Mouse (Mus musculus) C2C12 (cell line): Measurements from ENCODE around the gene Cox5a. TPM values are rescaled to one million over a fixed set of nuclear protein-coding genes. Genes with fewer than 3 reads are reported as not detected.

Source experiments
- H3K27me3 ChIP-seq: one replicate; pipeline ENCODE4 v1.6.1; 2011; ENCODE audit not compliant: control insufficient read depth, insufficient read depth, insufficient read length
- H3K36me3 ChIP-seq: one replicate; pipeline ENCODE4 v1.6.1; 2011; ENCODE audit not compliant: control insufficient read depth, insufficient read depth
- H3K4me3 ChIP-seq: one replicate; pipeline ENCODE4 v1.5.1; 2011; ENCODE audit warnings: mild to moderate bottlenecking, control low read depth; ENCODE audit not compliant: poor library complexity, insufficient read depth, severe bottlenecking
- H3K79me2 ChIP-seq: one replicate; pipeline ENCODE4 v1.6.1; 2011; ENCODE audit not compliant: control insufficient read depth, insufficient read depth
- H3K79me3 ChIP-seq: one replicate; pipeline ENCODE4 v1.6.1; 2011; ENCODE audit warnings: low read depth, control low read depth
- H3ac ChIP-seq: one replicate; pipeline ENCODE3; 2011; ENCODE audit warnings: low read depth; ENCODE audit not compliant: control insufficient read depth, insufficient read length
- CEBPB ChIP-seq: IDR thresholded peaks from one replicate; pipeline ENCODE4 v1.6.1; 2011; ENCODE audit warnings: low read depth, mild to moderate bottlenecking, control low read depth, moderate library complexity
- CTCF ChIP-seq: IDR thresholded peaks from one replicate; pipeline ENCODE4 v1.5.1; 2011; ENCODE audit not compliant: control insufficient read depth, insufficient read depth, insufficient read length
- FOSL1 ChIP-seq: IDR thresholded peaks from one replicate; pipeline ENCODE4 v1.8.0; 2011; ENCODE audit warnings: mild to moderate bottlenecking, low read length; ENCODE audit not compliant: poor library complexity, insufficient read depth, severe bottlenecking
- MAX ChIP-seq: IDR thresholded peaks from one replicate; pipeline ENCODE4 v1.6.1; 2011; ENCODE audit warnings: mild to moderate bottlenecking, control low read depth
- MYOD1 ChIP-seq: IDR thresholded peaks from one replicate; pipeline ENCODE4 v1.6.1; 2011; ENCODE audit warnings: low read depth; ENCODE audit not compliant: control insufficient read depth, insufficient read length
- MYOG ChIP-seq: IDR thresholded peaks from one replicate; pipeline ENCODE4 v1.6.1; 2011; ENCODE audit not compliant: control insufficient read depth, insufficient read length; ENCODE audit errors: extremely low read depth
- USF1 ChIP-seq: IDR thresholded peaks from one replicate; pipeline ENCODE4 v1.6.1; 2011; ENCODE audit warnings: low read depth, mild to moderate bottlenecking, control low read depth, moderate library complexity
- polyA plus RNA-seq: library from polyadenylated mRNA; unstranded; fragments of >200 nt; fragmentation: generic; extraction: Trizol; gene quantifications from one replicate; pipeline ENCODE4 v1.2.1, GENCODE M21; 2012; ENCODE audit warnings: missing spikeins

Cox5a gene
- polyA plus RNA-seq, 1 experiment = 630 TPM

DNA sequence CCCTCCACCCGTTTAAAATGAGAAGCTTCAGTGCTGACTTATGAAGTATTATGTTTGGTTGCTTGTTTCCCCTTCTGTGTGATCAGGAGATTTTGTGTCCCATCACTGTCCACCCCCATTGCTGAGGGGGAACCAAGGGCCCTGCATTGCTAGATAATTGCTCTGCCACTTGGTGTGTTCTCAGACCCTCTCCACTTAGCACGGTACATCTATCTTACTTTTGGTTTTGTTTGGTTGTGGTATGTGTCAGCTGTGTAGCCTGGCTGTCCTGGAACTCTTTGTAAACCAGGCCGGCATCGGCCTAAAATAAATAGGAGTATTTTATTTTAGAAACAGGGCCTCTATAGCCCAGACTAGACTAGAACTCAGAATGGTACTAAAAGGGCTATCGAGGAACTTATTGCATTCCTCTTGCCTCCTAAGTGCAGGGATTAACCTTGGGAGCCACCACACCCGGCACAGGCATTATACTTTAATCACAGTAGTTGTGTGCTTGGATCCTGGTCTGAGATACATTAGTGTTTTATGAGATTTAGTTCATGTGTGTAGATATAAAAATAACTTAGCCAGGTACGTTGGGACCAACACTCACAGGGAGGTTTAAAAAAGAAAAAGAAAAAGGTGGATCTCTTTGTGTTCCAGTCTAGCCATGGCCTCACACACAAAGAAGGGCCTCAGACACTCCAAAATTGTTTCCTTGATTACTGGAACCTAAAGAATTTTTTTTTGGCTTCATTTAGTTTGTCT lies 1.2 kb downstream of the Cox5a start:
- H3K79me2 ChIP-seq = peaks cover 62% of the 10 kb centered on the region
- peak overlapping the region; percentile 64 for H3K4me3 ChIP-seq
- no peak for TF ChIP-seq CTCF
- TF ChIP-seq CEBPB = no peak
- TF ChIP-seq USF1 = no peak
- no peak for TF ChIP-seq FOSL1
- no peak for TF ChIP-seq MYOG
- H3K79me3 ChIP-seq = peaks cover 58% of the 10 kb centered on the region
- peak overlapping the region; percentile 70 for H3ac ChIP-seq
- H3K36me3 ChIP-seq = no peaks in the 10 kb centered on the region
- no peaks in the 10 kb centered on the region for H3K27me3 ChIP-seq

DNA sequence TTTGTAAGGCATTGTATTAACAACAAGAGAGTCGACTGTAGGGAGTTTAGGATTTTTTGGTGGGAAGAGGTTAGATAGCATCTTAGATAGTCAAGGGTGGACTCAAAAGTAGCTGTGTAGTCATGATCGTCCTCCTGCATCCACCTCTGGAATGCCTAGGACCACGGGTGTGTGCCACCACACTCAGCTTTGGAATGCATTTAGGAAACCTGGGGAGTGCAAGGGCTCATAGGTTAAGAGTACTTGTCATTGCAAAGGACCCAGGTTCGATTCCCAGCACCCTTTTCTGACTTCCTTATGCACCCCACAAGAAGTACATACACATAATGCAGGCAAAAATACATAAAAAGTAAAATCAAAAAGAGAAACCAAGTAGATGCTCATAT lies 1.8 kb downstream of the Cox5a start:
- Histone ChIP-seq H3K36me3 (no peaks in the 10 kb centered on the region), H3ac (no peak overlapping the region), H3K4me3 (peak overlapping the region; percentile 64), H3K79me2 (peaks cover 67% of the 10 kb centered on the region), H3K27me3 (no peaks in the 10 kb centered on the region), H3K79me3 (peaks cover 63% of the 10 kb centered on the region)
- no peak for TF ChIP-seq FOSL1
- no peak for TF ChIP-seq CTCF
- TF ChIP-seq MYOD1 = no peak
- TF ChIP-seq MYOG = no peak
- no peak for TF ChIP-seq MAX
- TF ChIP-seq USF1 = no peak
- TF ChIP-seq CEBPB = no peak

DNA sequence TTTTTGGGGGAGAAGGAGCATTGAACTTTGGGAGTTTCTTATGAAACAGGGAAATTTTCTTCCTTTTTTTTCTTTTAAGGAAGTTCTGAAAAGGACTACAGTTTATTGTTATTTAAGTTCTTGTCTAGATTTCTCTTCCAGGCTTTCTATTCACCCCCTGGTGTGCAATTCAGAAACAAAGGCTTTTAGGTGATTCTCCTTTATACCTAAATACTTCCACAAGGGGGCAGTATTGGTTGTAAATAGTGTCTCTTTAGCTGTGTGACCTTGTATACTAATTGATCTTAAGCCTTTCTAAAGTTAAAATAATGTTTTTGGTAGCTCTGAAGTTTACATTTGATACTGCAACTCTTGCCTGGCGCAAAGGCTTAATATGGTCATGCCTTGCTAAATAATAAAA lies 2.7 kb downstream of the Cox5a start:
- Histone ChIP-seq H3K79me3 (peaks cover 71% of the 10 kb centered on the region), H3K36me3 (peaks cover 3% of the 10 kb centered on the region), H3ac (no peak overlapping the region), H3K79me2 (peaks cover 76% of the 10 kb centered on the region), H3K27me3 (no peaks in the 10 kb centered on the region), H3K4me3 (no peak overlapping the region)
- TF ChIP-seq MAX (no peak), MYOG (no peak), USF1 (no peak), CTCF (no peak), CEBPB (no peak), FOSL1 (no peak), MYOD1 (no peak)

DNA sequence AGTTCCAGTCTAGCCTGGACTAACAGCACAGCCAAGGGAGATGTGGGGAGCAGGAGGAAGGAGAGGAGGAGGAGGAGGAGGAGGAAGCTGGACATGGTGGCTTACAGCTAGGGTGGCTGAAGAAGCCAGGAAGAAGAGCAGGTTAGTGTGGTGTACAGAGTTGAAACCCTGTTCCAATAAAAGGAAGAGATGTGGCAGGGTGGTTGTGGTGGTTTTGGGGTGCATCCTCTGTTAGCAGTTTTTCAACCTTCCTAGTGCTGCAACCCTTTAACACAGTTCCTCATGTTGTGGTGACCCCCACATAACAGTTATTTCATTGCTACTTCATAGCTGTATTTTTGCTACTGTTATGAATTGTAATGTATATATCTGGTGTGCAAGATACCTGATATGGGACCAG lies 3.4 kb downstream of the Cox5a start:
- Histone ChIP-seq H3K79me3 (peaks cover 75% of the 10 kb centered on the region), H3K36me3 (peaks cover 10% of the 10 kb centered on the region), H3K27me3 (no peaks in the 10 kb centered on the region), H3ac (no peak overlapping the region), H3K79me2 (peaks cover 83% of the 10 kb centered on the region), H3K4me3 (no peak overlapping the region)
- TF ChIP-seq FOSL1 (no peak), CEBPB (no peak), MAX (no peak), USF1 (no peak), CTCF (no peak), MYOG (no peak), MYOD1 (no peak)

DNA sequence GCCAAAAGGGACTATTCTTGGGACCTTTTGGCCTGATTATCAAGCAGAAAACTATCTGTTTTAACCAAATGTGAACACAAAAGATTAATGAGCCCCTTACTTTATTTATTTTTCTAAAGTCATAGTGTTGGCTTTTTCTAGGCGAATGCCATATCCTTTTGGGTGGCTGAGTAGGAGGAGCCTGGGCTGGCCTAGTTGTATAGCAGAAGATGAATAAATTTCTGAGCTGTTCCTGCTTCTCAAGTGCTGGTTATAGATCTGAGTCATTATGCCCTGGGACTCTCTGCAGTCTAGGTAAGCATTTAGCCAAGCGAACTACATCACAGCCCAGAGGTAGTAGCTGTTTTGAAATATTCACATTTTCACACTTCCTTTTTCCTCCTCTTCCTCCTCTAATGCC lies 4.4 kb downstream of the Cox5a start:
- Histone ChIP-seq H3ac (no peak overlapping the region), H3K4me3 (no peak overlapping the region), H3K36me3 (peaks cover 18% of the 10 kb centered on the region), H3K79me3 (peaks cover 78% of the 10 kb centered on the region), H3K27me3 (no peaks in the 10 kb centered on the region), H3K79me2 (peaks cover 93% of the 10 kb centered on the region)
- TF ChIP-seq CEBPB (no peak), CTCF (no peak), MYOD1 (no peak), MAX (no peak), FOSL1 (no peak), USF1 (no peak), MYOG (no peak)

DNA sequence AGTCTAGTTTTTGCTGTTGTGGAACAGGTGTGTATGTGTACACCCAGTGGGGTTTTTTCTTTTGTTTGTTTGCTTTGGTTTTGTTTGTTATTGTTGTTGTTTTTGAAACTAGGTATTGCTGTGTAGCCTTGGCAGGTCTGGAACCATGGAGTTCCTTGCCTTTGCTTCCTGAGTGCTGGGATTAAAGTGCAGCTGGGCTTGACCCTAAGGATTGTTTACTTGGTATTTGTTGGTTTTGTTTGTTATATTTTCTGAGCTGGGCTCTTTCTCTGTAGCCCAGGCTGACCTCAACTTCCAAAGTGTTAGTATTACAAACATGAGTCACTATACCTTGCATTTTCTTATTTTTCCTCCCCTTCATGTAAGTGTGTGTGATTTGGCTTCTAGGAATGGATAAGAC lies 5.4 kb downstream of the Cox5a start:
- no peak overlapping the region for H3ac ChIP-seq
- H3K79me3 ChIP-seq = peaks cover 77% of the 10 kb centered on the region
- TF ChIP-seq USF1 = no peak
- TF ChIP-seq MYOG = no peak
- no peak for TF ChIP-seq CTCF
- TF ChIP-seq CEBPB = no peak
- TF ChIP-seq FOSL1 = no peak
- no peak for TF ChIP-seq MAX
- TF ChIP-seq MYOD1 = no peak
- H3K79me2 ChIP-seq = peaks cover 95% of the 10 kb centered on the region
- H3K27me3 ChIP-seq = no peaks in the 10 kb centered on the region
- H3K36me3 ChIP-seq = peaks cover 25% of the 10 kb centered on the region
- no peak overlapping the region for H3K4me3 ChIP-seq
